Mouse (Mus musculus): ENCODE results near the gene Pias4. TPM values are rescaled to one million over a fixed set of nuclear protein-coding genes. Genes with fewer than 3 reads are reported as not detected.
"Not testable (repeated sequence)": the region's sequence is repeated elsewhere in the genome, so short reads cannot be mapped to it uniquely, and the experiment has no call there.

The Pias4 gene
- total RNA-seq, 4 experiments from 2014 or later, result 27.0 to 35.1 (median 31.7) TPM

GRCm38 (mm10) chr10:81191342-81191982 lies 23.7 kb upstream of the Pias4 start:
- DNase-seq (ENCODE audit: low spot score in 2 of 2), result no peak

- DNase-seq (ENCODE audit: low spot score in 2 of 2), result no peak
Measured at GRCm38 (mm10) chr10:81190912-81191321, 23.2 kb upstream of the Pias4 start.

GRCm38 (mm10) chr10:81190236-81190911 lies 22.7 kb upstream of the Pias4 start:
- no peak for DNase-seq (ENCODE audit: low spot score in 2 of 2)

GRCm38 (mm10) chr10:81189821-81190220 lies 22.1 kb upstream of the Pias4 start:
- no peak for DNase-seq (ENCODE audit: low spot score in 2 of 2)

GRCm38 (mm10) chr10:81187161-81187560 lies 19.4 kb upstream of the Pias4 start:
- DNase-seq (ENCODE audit: low spot score in 2 of 2), result no peak

GRCm38 (mm10) chr10:81184765-81185164 lies 17.0 kb upstream of the Pias4 start:
- no peak for DNase-seq (ENCODE audit: low spot score in 2 of 2)

- DNase-seq (ENCODE audit: low spot score in 2 of 2), result no peak
Measured at GRCm38 (mm10) chr10:81183805-81184204, 16.1 kb upstream of the Pias4 start, which contains the start of gene 4930442H23Rik. TSS of gene 4930442H23Rik (minus strand) at chr10:81183849.

GRCm38 (mm10) chr10:81182336-81183333 lies 14.9 kb upstream of the Pias4 start, which contains the start of gene Dapk3:
TSS of gene Dapk3 (plus strand) at chr10:81183005.
- peak; percentile 99 for DNase-seq (ENCODE audit: low spot score in 2 of 2)

GRCm38 (mm10) chr10:81181860-81182259 lies 14.1 kb upstream of the Pias4 start:
- not testable (repeated sequence) for DNase-seq (ENCODE audit: low spot score in 2 of 2)

- no peak for DNase-seq (ENCODE audit: low spot score in 2 of 2)
Measured at GRCm38 (mm10) chr10:81180946-81181345, 13.2 kb upstream of the Pias4 start.

- DNase-seq (ENCODE audit: low spot score in 2 of 2), result no peak
Measured at GRCm38 (mm10) chr10:81179451-81180342, 12.0 kb upstream of the Pias4 start.

GRCm38 (mm10) chr10:81178927-81179326 lies 11.2 kb upstream of the Pias4 start:
- DNase-seq (ENCODE audit: low spot score in 2 of 2), result no peak

- no peak for DNase-seq (ENCODE audit: low spot score in 2 of 2)
Measured at GRCm38 (mm10) chr10:81177958-81178712, 10.4 kb upstream of the Pias4 start.

GRCm38 (mm10) chr10:81177491-81177925 lies 9.8 kb upstream of the Pias4 start:
- no peak for DNase-seq (ENCODE audit: low spot score in 2 of 2)

- peak; percentile 95 to 99 for DNase-seq (ENCODE audit: low spot score in 2 of 2)
Measured at GRCm38 (mm10) chr10:81176466-81177271, 8.9 kb upstream of the Pias4 start, which contains the start of gene Eef2. TSS of gene Eef2 (plus strand) at chr10:81176631.

- DNase-seq (ENCODE audit: low spot score in 2 of 2), result no peak
Measured at GRCm38 (mm10) chr10:81175936-81176465, 8.3 kb upstream of the Pias4 start.

GRCm38 (mm10) chr10:81175345-81175701 lies 7.6 kb upstream of the Pias4 start:
- DNase-seq (ENCODE audit: low spot score in 2 of 2), result not testable (repeated sequence)

GRCm38 (mm10) chr10:81174617-81175344 lies 7.1 kb upstream of the Pias4 start:
- DNase-seq (ENCODE audit: low spot score in 2 of 2), result peak; percentile 81 to 91

Measured in layer of hippocampus, adult 8-10 months (tissue).